Mouse (Mus musculus) lung, postnatal 0 days (tissue): Measurements from ENCODE around the gene Anapc15-ps.

Experiments used
- CTCF ChIP-seq: IDR thresholded peaks from 2 replicates; pipeline ENCODE4 v1.5.1; 2016; ENCODE audit warnings: antibody characterized with exemption, mild to moderate bottlenecking
- EP300 ChIP-seq: IDR thresholded peaks from 2 replicates; pipeline ENCODE4 v1.6.1; 2016; ENCODE audit warnings: antibody characterized with exemption, mild to moderate bottlenecking, control low read depth

GRCm38 (mm10) chr10:95705747-95706146 lies 32.5 kb upstream of the Anapc15-ps start:
- TF ChIP-seq CTCF (no peak), EP300 (no peak)
